Mouse (Mus musculus): ENCODE results near the gene Ppfibp1.

- no peak for TF ChIP-seq CTCF (IDR thresholded peaks at IDR 0.05; ENCODE audit: low read depth, low read length)
- TF ChIP-seq GATA1 (IDR thresholded peaks at IDR 0.05; ENCODE audit: borderline replicate concordance, low read length) = no peak
- TF ChIP-seq POLR2AphosphoS5 (IDR thresholded peaks at IDR 0.05; ENCODE audit: insufficient replicate concordance, low read depth, low read length) = no peak
- TF ChIP-seq TAL1 (conservative IDR thresholded peaks at IDR 0.05; ENCODE audit: low read depth, low read length) = no peak
- TF ChIP-seq GATA2 (IDR thresholded peaks at IDR 0.05; ENCODE audit: borderline replicate concordance, low read depth, low read length) = no peak
Observed at GRCm38 (mm10) chr6:146941505-146942275, 53.4 kb downstream of the Ppfibp1 start.

Measured in G1E (cell line).